Mouse (Mus musculus): ENCODE measurements at regions not wholly inside any gene's neighbourhood (a gene's known extent, or its start where the extent isn't known, plus 50 kb on each side); places are given as distances from the start of the nearest gene placed in this dataset.
"Not testable (repeated sequence)": the region's sequence is repeated elsewhere in the genome, so short reads cannot be mapped to it uniquely, and the experiment has no call there.

GRCm38 (mm10) chr4:93567487-93568259 is 232.4 kb upstream of the Tusc1 start:
- no peak for DNase-seq

GRCm38 (mm10) chr4:93555787-93556760 is 220.8 kb upstream of the Tusc1 start:
- DNase-seq: no peak

- not testable (repeated sequence) for DNase-seq
Observed at GRCm38 (mm10) chr4:93555181-93555580, 219.9 kb upstream of the Tusc1 start.

- peak; percentile 29 to 63 for DNase-seq
Observed at GRCm38 (mm10) chr4:93552489-93553160, 217.3 kb upstream of the Tusc1 start.

GRCm38 (mm10) chr4:93551086-93551485 is 215.8 kb upstream of the Tusc1 start:
- DNase-seq: peak; percentile 77 to 81

- no peak for DNase-seq
Observed at GRCm38 (mm10) chr4:93540588-93540987, 205.3 kb upstream of the Tusc1 start.

GRCm38 (mm10) chr4:93527382-93527781 is 192.1 kb upstream of the Tusc1 start:
- DNase-seq: no peak

GRCm38 (mm10) chr4:93520454-93521100 is 185.3 kb upstream of the Tusc1 start:
- no peak for DNase-seq

- DNase-seq: no peak
Observed at GRCm38 (mm10) chr4:93518925-93519324, 183.6 kb upstream of the Tusc1 start.

GRCm38 (mm10) chr4:93510771-93511170 is 175.5 kb upstream of the Tusc1 start:
- no peak for DNase-seq

GRCm38 (mm10) chr4:93496871-93497270 is 161.6 kb upstream of the Tusc1 start:
- DNase-seq: no peak

GRCm38 (mm10) chr4:93494319-93494718 is 159.0 kb upstream of the Tusc1 start:
- DNase-seq: no peak

- DNase-seq: no peak
Observed at GRCm38 (mm10) chr4:93493905-93494304, 158.6 kb upstream of the Tusc1 start.

- DNase-seq: no peak
Observed at GRCm38 (mm10) chr4:93493326-93493725, 158.0 kb upstream of the Tusc1 start.

GRCm38 (mm10) chr4:93488570-93488969 is 153.3 kb upstream of the Tusc1 start:
- DNase-seq: no peak

GRCm38 (mm10) chr4:93486455-93486854 is 151.1 kb upstream of the Tusc1 start:
- no peak for DNase-seq

- DNase-seq: no peak
Observed at GRCm38 (mm10) chr4:93481247-93481646, 145.9 kb upstream of the Tusc1 start.

- no peak for DNase-seq
Observed at GRCm38 (mm10) chr4:93477189-93477767, 142.0 kb upstream of the Tusc1 start.

- no peak for DNase-seq
Observed at GRCm38 (mm10) chr4:93467998-93468397, 132.7 kb upstream of the Tusc1 start.

- no peak for DNase-seq
Observed at GRCm38 (mm10) chr4:93467424-93467823, 132.1 kb upstream of the Tusc1 start.

- no peak for DNase-seq
Observed at GRCm38 (mm10) chr4:93451357-93451756, 116.0 kb upstream of the Tusc1 start.

GRCm38 (mm10) chr4:93450831-93451230 is 115.5 kb upstream of the Tusc1 start:
- DNase-seq: no peak
